Mouse (Mus musculus) layer of hippocampus, adult 11-12 months (tissue): ENCODE measurements around the gene Abl2.
"Not testable (repeated sequence)": the region's sequence is repeated elsewhere in the genome, so short reads cannot be mapped to it uniquely, and the experiment has no call there.

Experiments used
- DNase-seq: peaks from one replicate; pipeline ENCODE4 v3.0.0; 2022; ENCODE audit warnings: low spot score

Abl2 gene

DNA sequence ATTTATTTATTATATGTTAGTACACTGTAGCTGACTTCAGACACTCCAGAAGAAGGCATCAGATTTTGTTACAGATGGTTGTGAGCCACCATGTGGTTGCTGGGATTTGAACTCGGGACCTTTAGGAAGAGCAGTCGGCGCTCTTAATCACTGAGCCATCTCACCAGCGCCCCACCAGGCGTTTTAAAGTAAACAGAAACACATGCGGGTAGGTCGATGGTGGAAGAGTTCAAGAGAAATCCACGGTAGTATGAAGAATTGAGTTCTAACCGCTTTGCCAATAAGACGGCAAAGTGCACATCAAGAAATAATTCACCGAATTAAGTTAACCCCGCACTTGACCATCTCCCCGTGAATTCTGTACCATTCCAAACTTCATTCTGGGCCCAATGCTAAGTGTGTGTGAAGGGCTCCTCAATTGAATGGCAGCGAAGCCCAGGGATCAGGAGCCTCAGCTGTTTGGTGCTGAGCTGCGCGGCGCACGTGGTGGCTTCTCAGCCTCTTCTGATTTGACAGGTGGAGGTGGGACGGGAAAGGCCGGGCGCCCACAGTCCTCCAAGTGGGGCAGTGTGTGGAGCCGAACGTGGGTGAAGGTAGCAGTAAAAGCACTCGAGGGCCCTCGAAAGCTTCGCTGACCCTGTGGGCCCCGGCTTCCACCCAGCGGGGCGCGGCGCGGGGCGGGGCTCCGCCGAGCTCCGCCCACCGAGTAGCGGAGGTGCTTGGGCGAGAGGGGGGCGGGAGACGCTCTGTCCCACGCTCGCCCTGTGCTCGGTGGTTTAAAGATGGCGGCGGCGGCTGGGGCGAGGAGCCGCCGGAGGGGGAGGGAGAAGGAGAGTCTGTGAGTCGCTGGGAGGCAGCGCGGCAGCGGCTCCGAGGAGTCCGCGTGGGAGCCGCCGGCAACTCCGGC, at the start of gene Abl2:
Abl2 (plus strand) TSS at position 763 of the 907 bp plus-strand sequence.
- DNase-seq, result peak; percentile 89

GRCm38 (mm10) chr1:156520136-156520780, 38.3 kb upstream of the Abl2 start:
- DNase-seq, result no peak

GRCm38 (mm10) chr1:156521796-156522517, 36.6 kb upstream of the Abl2 start:
- no peak for DNase-seq

DNA sequence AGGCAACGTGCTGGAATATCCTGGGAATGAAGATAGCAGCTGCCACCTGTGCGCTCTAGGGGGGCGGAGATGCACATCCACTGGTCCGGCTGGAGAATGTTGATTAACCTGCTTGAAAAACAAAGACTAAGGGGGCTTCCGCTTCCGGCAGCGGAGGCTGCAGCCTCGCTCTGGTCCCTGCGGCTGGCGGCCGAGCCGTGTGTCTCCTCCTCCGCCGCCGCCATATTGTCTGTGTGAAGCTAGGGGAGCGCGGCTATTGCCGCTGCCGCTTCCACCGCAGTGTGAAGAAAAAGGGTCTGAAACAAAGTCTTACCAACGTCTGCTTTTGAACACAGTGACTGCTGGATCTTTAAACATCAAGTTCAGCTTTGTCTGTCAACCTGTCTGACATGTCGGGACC, 34.7 kb upstream of the Abl2 start, which contains the start of gene Gm10031:
Gm10031 (plus strand) TSS at position 171 of the 400 bp plus-strand sequence.
- DNase-seq, result not testable (repeated sequence)

DNA sequence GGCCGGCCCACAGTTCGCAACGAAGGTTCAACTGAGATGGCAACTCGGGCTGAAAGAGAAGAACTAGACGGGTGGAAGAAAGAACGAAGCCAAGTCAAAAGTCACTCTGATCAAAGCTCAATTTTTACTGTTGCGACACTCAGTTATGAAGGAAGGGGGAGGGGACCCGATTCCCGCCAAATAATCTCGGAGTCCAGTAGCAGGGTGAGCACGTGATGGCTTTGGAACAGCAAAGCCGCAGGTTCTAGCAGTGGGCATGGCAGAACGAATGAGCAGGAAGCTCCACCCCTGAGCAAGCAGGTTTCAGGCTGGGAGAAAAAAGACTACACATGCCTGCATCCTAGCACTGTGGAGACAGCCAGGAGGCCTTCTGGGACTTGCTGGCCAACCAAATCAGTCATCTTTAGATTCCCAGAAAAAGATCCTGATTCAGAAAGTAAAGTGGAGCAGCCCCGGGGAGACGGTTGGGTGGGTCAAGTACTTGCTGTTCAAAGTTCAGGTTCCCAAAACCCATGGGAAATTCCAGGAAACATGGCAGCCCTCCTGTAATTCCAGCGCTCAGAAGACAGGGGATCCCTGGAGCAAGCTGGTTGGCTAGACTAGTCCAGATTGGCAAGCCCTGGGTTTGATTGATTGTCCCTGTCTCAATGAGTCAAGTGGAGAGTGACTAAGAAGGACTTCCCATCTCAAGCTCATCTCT, 26.0 kb upstream of the Abl2 start:
- DNase-seq, result not testable (repeated sequence)

- DNase-seq, result no peak
Measured at GRCm38 (mm10) chr1:156533483-156533882, 25.1 kb upstream of the Abl2 start.

DNA sequence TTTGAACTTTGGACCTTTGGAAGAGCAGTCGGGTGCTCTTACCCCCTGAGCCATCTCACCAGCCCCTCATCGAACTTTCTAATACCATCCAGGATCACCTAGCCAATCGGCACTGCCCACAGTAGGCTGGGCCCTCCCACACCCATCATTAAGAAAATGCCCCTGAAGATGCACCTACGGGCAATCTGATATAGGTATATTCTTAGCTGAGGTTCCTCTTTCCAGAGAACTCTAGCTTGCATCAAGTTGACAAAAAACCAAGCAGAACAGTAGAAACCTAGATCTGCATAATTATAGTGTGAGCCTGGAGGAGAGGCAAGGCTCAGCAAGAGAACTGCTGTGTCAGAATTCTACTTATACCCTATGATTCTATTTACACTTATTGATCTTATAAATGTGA, 24.7 kb upstream of the Abl2 start:
- no peak for DNase-seq

GRCm38 (mm10) chr1:156537031-156537430, 21.6 kb upstream of the Abl2 start:
- DNase-seq, result no peak

DNA sequence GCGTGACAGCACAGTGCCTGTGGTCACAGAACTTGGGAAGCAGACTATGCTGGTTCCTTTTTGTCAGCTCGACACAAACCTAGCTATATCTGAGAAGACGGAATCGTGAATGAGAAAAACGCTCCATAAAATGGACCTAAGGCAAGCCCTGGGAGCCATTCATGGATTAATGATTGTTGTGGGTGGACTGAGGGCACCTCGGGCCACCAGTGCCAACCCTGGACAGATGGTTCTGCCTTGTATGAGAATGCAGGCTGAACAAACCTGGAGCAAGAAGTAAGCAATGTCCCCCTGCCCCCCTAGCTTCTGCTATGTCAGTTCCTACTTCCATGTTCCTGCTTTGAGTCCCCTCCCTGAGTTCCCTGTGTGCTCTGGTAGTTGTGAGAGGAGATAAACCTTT, 20.9 kb upstream of the Abl2 start:
- no peak for DNase-seq

GRCm38 (mm10) chr1:156538382-156538781, 20.2 kb upstream of the Abl2 start:
- DNase-seq, result no peak

DNA sequence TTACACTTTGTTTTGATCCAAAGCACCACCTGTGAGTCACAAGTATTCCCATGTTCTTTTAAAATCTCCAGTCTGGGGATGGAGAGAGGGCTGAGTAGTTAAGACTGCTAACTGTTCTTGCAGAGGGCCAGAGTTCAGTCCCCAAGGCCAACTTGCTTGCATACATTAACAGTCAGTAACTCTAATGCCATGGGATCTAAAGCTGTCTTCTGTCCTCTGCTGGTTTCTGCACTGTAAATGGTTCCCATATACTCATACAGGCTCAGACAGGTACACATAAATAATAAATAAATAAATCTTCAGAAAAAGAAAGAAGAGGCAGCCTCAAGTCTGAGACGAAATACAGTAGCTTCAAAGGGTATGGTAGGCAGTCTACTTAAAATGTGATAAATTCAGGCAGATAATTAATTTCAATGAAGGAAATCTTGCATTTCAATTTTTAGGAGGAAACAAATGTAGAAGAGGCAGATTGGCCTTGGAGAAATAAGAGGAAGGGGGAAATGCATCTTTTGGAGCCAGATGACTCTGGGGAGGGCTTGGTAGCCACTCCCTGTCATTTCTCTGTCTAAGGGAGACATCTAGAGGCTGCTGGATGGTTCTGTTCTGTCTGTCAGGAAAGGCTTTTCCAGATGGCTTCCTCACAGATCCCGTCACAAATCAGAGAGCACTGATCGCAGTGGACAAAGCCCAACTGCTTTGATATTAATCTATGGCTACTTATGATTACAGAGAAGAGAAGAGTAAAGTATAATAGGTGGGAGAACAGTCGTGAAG, 18.6 kb upstream of the Abl2 start:
- peak; percentile 46 for DNase-seq

- no peak for DNase-seq
Measured at GRCm38 (mm10) chr1:156543999-156544398, 14.6 kb upstream of the Abl2 start.

DNA sequence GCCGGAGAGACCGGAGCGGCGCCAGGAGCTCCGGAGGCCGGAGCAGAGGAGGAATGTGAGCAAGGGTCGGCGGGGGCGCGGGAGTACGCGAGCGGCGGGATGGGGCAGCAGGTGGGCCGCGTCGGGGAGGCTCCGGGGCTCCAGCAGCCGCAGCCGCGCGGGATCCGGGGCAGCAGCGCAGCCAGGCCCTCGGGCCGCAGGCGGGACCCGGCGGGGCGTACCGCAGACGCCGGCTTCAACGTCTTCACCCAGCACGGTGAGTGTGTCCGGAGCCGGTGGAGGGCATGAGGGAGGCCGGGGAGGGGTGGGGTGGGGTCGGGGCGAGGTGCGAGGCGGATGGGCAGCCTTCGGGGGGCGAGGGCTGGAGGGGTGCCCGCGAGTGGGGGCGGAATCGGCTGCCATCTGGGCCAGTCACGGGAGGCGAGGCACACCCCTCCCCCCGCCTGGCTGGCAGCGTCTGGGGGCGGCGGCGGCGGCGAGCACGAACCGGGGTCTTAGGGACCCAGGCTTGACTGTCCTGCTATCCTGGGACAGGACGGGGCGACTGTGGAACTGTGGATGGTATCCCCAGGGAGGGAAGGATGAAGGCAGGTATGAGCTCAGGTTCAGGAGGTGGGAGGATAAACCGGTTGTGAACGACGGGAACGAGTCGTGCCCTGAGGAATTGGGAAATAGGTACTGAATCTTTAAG, 509 bp downstream of the Abl2 start:
- DNase-seq, result peak; percentile 64

DNA sequence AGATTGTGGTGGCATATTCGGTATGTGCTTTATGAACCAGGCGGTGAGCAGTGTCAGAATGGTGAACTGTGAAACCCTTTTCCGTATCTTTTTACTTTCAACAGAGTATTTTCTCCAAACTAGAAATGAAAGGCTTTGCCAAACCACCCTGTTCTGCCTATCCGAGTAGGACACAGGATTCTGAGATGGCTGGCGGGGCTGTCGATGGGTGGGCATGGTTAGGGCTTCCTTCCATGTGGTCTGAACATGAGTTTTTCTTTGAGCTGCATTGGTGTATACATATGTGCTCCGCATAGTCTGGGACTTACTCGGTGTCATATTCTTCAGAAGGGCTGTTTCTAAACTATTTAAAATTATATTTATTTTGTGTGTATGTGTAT, 1.0 kb downstream of the Abl2 start:
- DNase-seq, result no peak

DNA sequence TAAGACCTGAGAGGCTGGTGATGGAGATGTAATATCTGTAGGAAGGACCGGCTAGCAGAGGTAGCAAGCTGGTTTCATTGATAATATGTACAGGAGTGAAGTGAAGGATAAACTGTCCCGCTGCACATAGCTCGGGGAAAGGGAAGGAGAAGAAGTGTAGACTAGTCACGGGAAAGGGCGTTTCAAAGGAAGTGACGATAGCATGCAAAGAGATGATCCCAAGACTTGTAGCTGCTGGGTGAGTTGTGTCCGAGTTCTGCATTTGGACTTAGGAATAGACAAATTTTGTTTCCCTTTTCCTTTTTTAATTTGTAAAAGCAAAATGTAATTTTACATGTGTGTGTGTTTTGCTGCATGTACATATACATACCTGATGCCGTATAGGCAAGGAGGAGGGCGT, 1.9 kb downstream of the Abl2 start:
- no peak for DNase-seq

- DNase-seq, result no peak
Measured at GRCm38 (mm10) chr1:156565328-156565727, 6.7 kb downstream of the Abl2 start.

GRCm38 (mm10) chr1:156566132-156566531, 7.5 kb downstream of the Abl2 start:
- peak; percentile 28 for DNase-seq

- no peak for DNase-seq
Measured at GRCm38 (mm10) chr1:156569615-156570014, 11.0 kb downstream of the Abl2 start.

DNA sequence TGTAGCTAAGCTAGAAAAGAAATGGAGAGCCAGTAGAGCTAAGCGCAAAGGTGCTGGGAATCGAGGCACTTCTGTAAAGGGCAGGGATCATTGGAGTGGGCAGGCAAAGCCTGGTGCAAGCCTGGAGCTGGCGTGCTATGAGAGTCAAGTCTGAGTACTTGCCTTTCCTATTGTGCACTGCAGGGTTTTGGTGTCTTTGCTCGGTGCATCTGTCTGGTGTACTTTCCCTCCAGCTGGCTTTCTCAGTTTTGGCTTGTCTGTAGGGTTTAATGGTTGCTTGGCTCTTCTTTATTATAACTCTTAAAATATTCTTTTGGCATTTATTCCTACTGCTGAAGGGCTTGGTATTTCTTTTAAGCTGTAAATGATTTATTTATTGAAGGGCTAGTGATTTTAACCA, 14.4 kb downstream of the Abl2 start:
- DNase-seq, result peak; percentile 51

- no peak for DNase-seq
Measured at GRCm38 (mm10) chr1:156581149-156581548, 22.6 kb downstream of the Abl2 start.

DNA sequence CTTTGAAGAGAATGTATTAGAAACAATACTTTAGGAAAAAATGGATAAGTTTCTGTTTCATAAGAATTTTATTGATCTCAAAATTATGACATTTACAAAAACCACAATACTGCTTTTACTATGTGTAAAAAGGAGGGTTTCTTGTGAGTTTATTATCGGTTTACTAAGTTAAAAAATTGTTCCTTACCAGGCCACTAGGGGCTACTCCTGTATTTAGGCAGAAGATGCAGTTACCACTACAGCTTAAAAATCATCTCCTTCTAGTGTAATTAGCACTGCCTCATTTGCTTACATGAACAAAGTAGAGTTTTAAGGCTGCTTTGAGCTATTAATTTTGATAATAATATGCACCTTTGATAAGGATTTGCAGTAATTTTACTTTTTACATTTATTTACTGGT, 25.6 kb downstream of the Abl2 start:
- DNase-seq, result no peak
